Mouse (Mus musculus) MEL (cell line): ENCODE results near the gene Rassf5. TPM values are rescaled to one million over a fixed set of nuclear protein-coding genes. Genes with fewer than 3 reads are reported as not detected.

Experiments used
- DNase-seq: peaks from one replicate; pipeline ENCODE4 v3.0.0; 2011; ENCODE audit warnings: low read depth, low spot score
- H3K27ac ChIP-seq: 2 replicates; pipeline ENCODE4 v1.5.1; 2012; ENCODE audit warnings: low read depth, mild to moderate bottlenecking, control low read depth, low read length, moderate library complexity; ENCODE audit not compliant: control insufficient read depth
- H3K27me3 ChIP-seq, 2 experiments: fragments of 150-350 bp in 1 of 2; sonication (generic) in 1 of 2; 2 replicates each; pipeline ENCODE4 v1.6.1; 2012; ENCODE audit warnings: low read length in 2 of 2, mild to moderate bottlenecking in 2 of 2, improper control_type of control experiment in 1 of 2, moderate library complexity in 1 of 2; ENCODE audit not compliant: insufficient read depth in 2 of 2, control insufficient read depth in 1 of 2
- H3K36me3 ChIP-seq, 2 experiments: 2 replicates each; pipeline ENCODE4 v1.6.1; 2012 to 2014; ENCODE audit warnings: low read length in 2 of 2, improper control_type of control experiment in 1 of 2, inconsistent platforms in 1 of 2, mild to moderate bottlenecking in 1 of 2; ENCODE audit not compliant: insufficient read depth in 2 of 2, control insufficient read depth in 1 of 2
- H3K4me1 ChIP-seq, 2 experiments: fragments of 150-350 bp in 1 of 2; sonication (generic) in 1 of 2; 2 replicates each; pipeline ENCODE4 v1.6.1; 2012; ENCODE audit warnings: low read length in 2 of 2, improper control_type of control experiment in 1 of 2, mild to moderate bottlenecking in 1 of 2; ENCODE audit not compliant: insufficient read depth in 2 of 2, control insufficient read depth in 1 of 2
- H3K4me3 ChIP-seq, 2 experiments: fragments of 150-350 bp in 1 of 2; sonication (generic) in 1 of 2; 2 replicates each; pipeline ENCODE4 v1.5.1; 2012; ENCODE audit warnings: low read depth in 2 of 2, low read length in 2 of 2, mild to moderate bottlenecking in 2 of 2, moderate library complexity in 2 of 2, control low read depth in 1 of 2, improper control_type of control experiment in 1 of 2; ENCODE audit not compliant: control insufficient read depth in 1 of 2, insufficient read depth in 1 of 2
- H3K79me2 ChIP-seq: 2 replicates; pipeline ENCODE4 v1.6.1; 2012; ENCODE audit warnings: mild to moderate bottlenecking, low read length, moderate library complexity; ENCODE audit not compliant: control insufficient read depth, poor library complexity, insufficient read depth
- H3K9ac ChIP-seq: 2 replicates; pipeline ENCODE4 v1.6.1; 2012; ENCODE audit warnings: low read depth, mild to moderate bottlenecking, control low read depth, low read length, moderate library complexity; ENCODE audit not compliant: control insufficient read depth, poor library complexity, severe bottlenecking
- H3K9me3 ChIP-seq: fragments of 150-350 bp; sonication (generic); replicated peaks from 2 replicates; pipeline ENCODE4 v1.6.1; 2012; ENCODE audit warnings: mild to moderate bottlenecking, low read length, improper control_type of control experiment, moderate library complexity; ENCODE audit not compliant: insufficient read depth
- CHD1 ChIP-seq: IDR thresholded peaks from 2 replicates; pipeline ENCODE4 v1.6.1; 2012; ENCODE audit warnings: low read depth, mild to moderate bottlenecking, inconsistent platforms, low read length, improper control_type of control experiment
- ELF1 ChIP-seq: IDR thresholded peaks from 2 replicates; pipeline ENCODE4 v1.6.1; 2014; ENCODE audit warnings: low read depth, mild to moderate bottlenecking, inconsistent platforms, low read length, improper control_type of control experiment, moderate library complexity
- ETS1 ChIP-seq: IDR thresholded peaks from 2 replicates; pipeline ENCODE4 v1.6.1; 2012; ENCODE audit warnings: low read depth, mild to moderate bottlenecking, inconsistent platforms, low read length, improper control_type of control experiment, moderate library complexity
- GATA1 ChIP-seq: IDR thresholded peaks from 2 replicates; pipeline ENCODE4 v1.6.1; 2011; ENCODE audit warnings: low read depth, low read length, improper control_type of control experiment
- HCFC1 ChIP-seq: IDR thresholded peaks from 2 replicates; pipeline ENCODE4 v1.6.1; 2012; ENCODE audit warnings: low read depth, mild to moderate bottlenecking, inconsistent platforms, low read length, improper control_type of control experiment, moderate library complexity
- JUND ChIP-seq: IDR thresholded peaks from 2 replicates; pipeline ENCODE4 v1.6.1; 2011; ENCODE audit warnings: low read depth, mild to moderate bottlenecking, improper control_type of control experiment, low read length
- MAZ ChIP-seq: IDR thresholded peaks from 2 replicates; pipeline ENCODE4 v1.6.1; 2012; ENCODE audit warnings: low read depth, mild to moderate bottlenecking, inconsistent platforms, low read length, improper control_type of control experiment
- MEF2A ChIP-seq: IDR thresholded peaks from 2 replicates; pipeline ENCODE4 v1.6.1; 2014; ENCODE audit warnings: low read depth, mild to moderate bottlenecking, inconsistent platforms, low read length, improper control_type of control experiment; ENCODE audit not compliant: poor library complexity, insufficient replicate concordance, severe bottlenecking; ENCODE audit errors: extremely low read depth
- MYB ChIP-seq: IDR thresholded peaks from 2 replicates; pipeline ENCODE4 v1.6.1; 2011; ENCODE audit warnings: mild to moderate bottlenecking, low read depth, low read length, improper control_type of control experiment
- NELFE ChIP-seq: IDR thresholded peaks from 2 replicates; pipeline ENCODE4 v1.6.1; 2011; ENCODE audit warnings: low read depth, low read length, improper control_type of control experiment
- POLR2A ChIP-seq, 2 experiments: IDR thresholded peaks; 2 replicates each; pipeline ENCODE4 v1.6.1; 2011 to 2012; ENCODE audit warnings: low read length in 2 of 2, mild to moderate bottlenecking in 2 of 2, control low read depth in 1 of 2, improper control_type of control experiment in 1 of 2, low read depth in 1 of 2, moderate library complexity in 1 of 2; ENCODE audit not compliant: control insufficient read depth in 1 of 2, insufficient read depth in 1 of 2, poor library complexity in 1 of 2
- POLR2AphosphoS5 ChIP-seq: IDR thresholded peaks from 2 replicates; pipeline ENCODE4 v1.6.1; 2012; ENCODE audit warnings: low read depth, borderline replicate concordance, mild to moderate bottlenecking, inconsistent platforms, low read length, moderate library complexity, mixed read lengths
- RCOR1 ChIP-seq: IDR thresholded peaks from 2 replicates; pipeline ENCODE4 v1.6.1; 2012; ENCODE audit warnings: low read depth, mild to moderate bottlenecking, inconsistent platforms, low read length, improper control_type of control experiment
- SMC3 ChIP-seq: IDR thresholded peaks from 2 replicates; pipeline ENCODE4 v1.6.1; 2011; ENCODE audit warnings: low read depth, low read length, improper control_type of control experiment
- TAL1 ChIP-seq: IDR thresholded peaks from 2 replicates; pipeline ENCODE4 v1.6.1; 2012; ENCODE audit warnings: mild to moderate bottlenecking, inconsistent platforms, low read length, moderate library complexity, mixed read lengths
- TBP ChIP-seq: IDR thresholded peaks from 2 replicates; pipeline ENCODE4 v1.8.0; 2011; ENCODE audit warnings: low read depth, low read length, improper control_type of control experiment
- UBTF ChIP-seq: IDR thresholded peaks from 2 replicates; pipeline ENCODE4 v1.6.1; 2012; ENCODE audit warnings: low read depth, mild to moderate bottlenecking, inconsistent platforms, low read length, improper control_type of control experiment, moderate library complexity, borderline replicate concordance; ENCODE audit not compliant: insufficient read depth
- USF1 ChIP-seq: IDR thresholded peaks from 2 replicates; pipeline ENCODE4 v1.6.1; 2014; ENCODE audit warnings: low read depth, mild to moderate bottlenecking, inconsistent platforms, low read length, improper control_type of control experiment, moderate library complexity
- ZC3H11A ChIP-seq: IDR thresholded peaks from 2 replicates; pipeline ENCODE4 v1.6.1; 2012; ENCODE audit warnings: low read depth, mild to moderate bottlenecking, inconsistent platforms, low read length, improper control_type of control experiment
- polyA plus RNA-seq, 2 experiments: library from polyadenylated mRNA; stranded (reverse) in 1 of 2; unstranded in 1 of 2; fragments of >175 nt in 1 of 2; fragments of >200 nt in 1 of 2; gene quantifications; 2 replicates each; pipeline versions ENCODE4 v1.2.1 to v1.2.4; 2012; ENCODE audit warnings: low replicate concordance in 2 of 2, low read depth in 1 of 2; ENCODE audit not compliant: insufficient read length in 2 of 2, insufficient read depth in 1 of 2, missing spikeins in 1 of 2
- total RNA-seq: library from RNA; depleted of rRNA; stranded (reverse); fragments of 300-350 nt; gene quantifications from 2 replicates; pipeline ENCODE4 v1.2.3, GENCODE M21; 2012

Rassf5 gene
- total and polyA plus RNA-seq, 3 experiments = 14.8 to 28.8 TPM; not detected in 1

DNA sequence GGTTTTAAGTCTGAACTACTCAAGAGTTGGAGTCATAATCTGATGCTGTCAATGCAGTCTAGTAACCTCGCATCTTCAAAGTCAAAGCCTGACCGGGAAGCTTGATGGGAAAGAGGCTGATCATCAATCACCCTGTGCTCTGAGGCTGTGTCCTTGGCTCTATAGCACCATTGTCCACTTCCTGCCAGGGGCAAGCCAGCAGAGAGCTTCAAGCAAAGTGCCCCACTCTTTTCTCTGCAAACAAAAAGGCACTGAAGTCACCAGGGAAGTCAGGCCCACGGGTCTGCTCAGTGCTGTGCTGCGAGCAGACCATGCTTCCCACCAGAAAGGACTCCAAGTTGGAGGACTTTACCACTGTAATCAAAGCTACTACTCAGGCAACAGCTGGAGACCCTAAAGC, 67.8 kb downstream of the Rassf5 start:
- peaks cover 0 to 2% of the 10 kb centered on the region in 2 experiments; a peak in 1 of 4 replicates for H3K4me1 ChIP-seq
- H3K27me3 ChIP-seq = no peaks in the 10 kb centered on the region
- H3K36me3 ChIP-seq = peaks cover 0 to 22% of the 10 kb centered on the region in 2 experiments; a peak in 3 of 4 replicates
- H3K79me2 ChIP-seq = no peaks in the 10 kb centered on the region
- no peak overlapping the region for H3K9ac ChIP-seq
- no peaks in the 10 kb centered on the region for H3K9me3 ChIP-seq
- no peak overlapping the region for H3K27ac ChIP-seq
- H3K4me3 ChIP-seq = no peak overlapping the region
- no peak for DNase-seq
- TF ChIP-seq ELF1 (no peak), UBTF (no peak), USF1 (no peak), MAZ (no peak), POLR2AphosphoS5 (no peak), RCOR1 (no peak), MYB (no peak), GATA1 (no peak), POLR2A (IDR thresholded peaks at IDR 0.05; ENCODE audit: control insufficient read depth in 1 of 2, insufficient read depth in 1 of 2, low read depth in 1 of 2, low read length in 2 of 2, poor library complexity in 1 of 2) (no peak), ZC3H11A (no peak), TAL1 (no peak), JUND (no peak)

DNA sequence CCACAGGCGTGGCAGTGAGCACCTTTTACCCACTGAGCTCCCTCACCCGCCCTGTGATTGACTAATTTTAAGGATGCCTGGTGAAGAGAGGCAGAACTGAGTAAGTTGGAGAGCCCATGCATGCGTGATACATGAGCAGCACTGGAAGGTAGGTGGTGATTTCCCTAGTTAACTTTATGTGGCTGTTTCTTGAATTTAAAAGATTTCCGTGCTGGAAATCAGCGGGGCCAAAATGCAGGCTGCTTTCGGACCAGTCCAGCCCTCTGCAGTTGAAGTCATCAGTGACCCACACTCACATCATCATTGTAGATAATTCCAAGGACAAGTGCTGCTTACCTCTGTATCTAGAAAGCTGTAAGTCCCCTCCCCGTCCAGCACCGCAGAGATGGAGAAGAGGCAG, 69.2 kb downstream of the Rassf5 start:
- no peak overlapping the region for H3K4me3 ChIP-seq
- H3K9ac ChIP-seq = no peak overlapping the region
- no peak for DNase-seq
- no peaks in the 10 kb centered on the region for H3K27me3 ChIP-seq
- H3K9me3 ChIP-seq = no peaks in the 10 kb centered on the region
- no peak overlapping the region for H3K27ac ChIP-seq
- H3K79me2 ChIP-seq = no peaks in the 10 kb centered on the region
- H3K4me1 ChIP-seq = no peaks in the 10 kb centered on the region
- peaks cover 0 to 19% of the 10 kb centered on the region in 2 experiments; a peak in 2 of 4 replicates for H3K36me3 ChIP-seq
- TF ChIP-seq CHD1 = no peak
- no peak for TF ChIP-seq POLR2A (IDR thresholded peaks at IDR 0.05; ENCODE audit: control insufficient read depth in 1 of 2, insufficient read depth in 1 of 2, low read depth in 1 of 2, low read length in 2 of 2, poor library complexity in 1 of 2)

DNA sequence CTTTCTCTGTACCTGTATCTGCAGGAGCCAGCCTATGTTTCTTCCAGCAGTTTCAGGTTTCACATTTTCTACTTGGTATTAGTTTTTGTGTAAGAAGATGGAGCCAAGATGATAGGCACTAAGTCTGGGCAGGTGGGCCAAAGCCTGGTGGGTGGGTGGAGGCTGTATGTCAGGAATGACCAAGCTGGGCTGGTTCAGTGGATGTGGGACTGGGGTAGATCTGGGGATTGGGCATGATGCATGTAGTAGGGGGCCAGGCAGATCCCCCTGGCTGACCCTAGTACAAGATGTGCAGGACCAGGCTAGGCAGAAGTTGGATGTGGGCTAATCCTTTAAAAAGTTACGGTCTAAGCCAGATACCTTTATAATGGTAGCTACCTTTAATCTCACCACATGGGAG, 69.9 kb downstream of the Rassf5 start:
- Histone ChIP-seq H3K4me3 (no peak overlapping the region), H3K36me3 (peaks cover 0 to 17% of the 10 kb centered on the region in 2 experiments; a peak in 2 of 4 replicates), H3K9ac (no peak overlapping the region), H3K27me3 (no peaks in the 10 kb centered on the region), H3K79me2 (no peaks in the 10 kb centered on the region), H3K4me1 (no peaks in the 10 kb centered on the region), H3K9me3 (no peaks in the 10 kb centered on the region), H3K27ac (no peak overlapping the region)
- DNase-seq = no peak
- TF ChIP-seq SMC3 = no peak
- TF ChIP-seq MYB = no peak
- TF ChIP-seq TBP = no peak
- no peak for TF ChIP-seq UBTF
- no peak for TF ChIP-seq HCFC1
- TF ChIP-seq ETS1 = no peak
- TF ChIP-seq GATA1 = no peak
- no peak for TF ChIP-seq TAL1
- no peak for TF ChIP-seq MEF2A
- TF ChIP-seq NELFE = no peak
- no peak for TF ChIP-seq CHD1
